10 mouse cellular contexts compared by ENCODE assay signal in genomic region chr13:94098369-94099084, GRCm38 (mm10). TPM values are rescaled to one million over a fixed set of nuclear protein-coding genes. Genes with fewer than 3 reads are reported as not detected.
DNase-seq lines count a peak whose midpoint lies in the region; ATAC-seq and TF ChIP-seq lines count a peak whose summit lies in the region.
"Had no signal": no experiment of that assay in that cellular context is flagged by ENCODE, and none has a peak within 500 bp of the region (broad histone marks: within the 10 kb centered on the region; RNA-seq: fewer than 3 reads in every experiment).

No protein-coding gene starts in this region.

- no peak overlapping the region for H3K4me2 ChIP-seq in forebrain, embryonic 13.5 days
- H3K4me2 ChIP-seq in forebrain, embryonic 11.5 days (ENCODE audit: low read depth, low read length, severe bottlenecking), result no peak overlapping the region
- H3K4me2 ChIP-seq in midbrain, postnatal 0 days (ENCODE audit: low read depth, low read length, poor library complexity, severe bottlenecking), result no peak overlapping the region
- no peak overlapping the region for H3K4me2 ChIP-seq in midbrain, embryonic 15.5 days
- H3K4me2 ChIP-seq in midbrain, embryonic 14.5 days (ENCODE audit: low read length), result no peak overlapping the region
- H3K4me2 ChIP-seq: kidney, embryonic 15.5 days; liver, embryonic 11.5 days had no signal

- no peak for TF ChIP-seq CTCF in midbrain, postnatal 0 days (IDR thresholded peaks at IDR 0.05)

- H3K27ac ChIP-seq in forebrain, embryonic 13.5 days, result no peak overlapping the region
- H3K27ac ChIP-seq in forebrain, embryonic 11.5 days (ENCODE audit: low read depth, low read length), result no peak overlapping the region
- no peak overlapping the region for H3K27ac ChIP-seq in midbrain, postnatal 0 days (ENCODE audit: low read depth, low read length)
- H3K27ac ChIP-seq in midbrain, embryonic 15.5 days, result no peak overlapping the region
- no peak overlapping the region for H3K27ac ChIP-seq in midbrain, embryonic 14.5 days (replicated peaks; ENCODE audit: low read depth, low read length)

- no peaks in the 10 kb centered on the region for H3K9me3 ChIP-seq in forebrain, embryonic 13.5 days (replicated peaks)
- no peaks in the 10 kb centered on the region for H3K9me3 ChIP-seq in forebrain, embryonic 11.5 days (ENCODE audit: control insufficient read depth, low read length)
- no peaks in the 10 kb centered on the region for H3K9me3 ChIP-seq in midbrain, postnatal 0 days (ENCODE audit: low read length)
- H3K9me3 ChIP-seq in midbrain, embryonic 15.5 days, result no peaks in the 10 kb centered on the region
- no peaks in the 10 kb centered on the region for H3K9me3 ChIP-seq in midbrain, embryonic 14.5 days (ENCODE audit: control insufficient read depth, low read length)
- H3K9me3 ChIP-seq: kidney, embryonic 15.5 days had no signal

- H3K27me3 ChIP-seq in forebrain, embryonic 13.5 days, result no peaks in the 10 kb centered on the region
- H3K27me3 ChIP-seq in forebrain, embryonic 11.5 days (ENCODE audit: control insufficient read depth, insufficient read depth, low read length), result no peaks in the 10 kb centered on the region
- H3K27me3 ChIP-seq in midbrain, postnatal 0 days (ENCODE audit: insufficient read depth, low read length), result no peaks in the 10 kb centered on the region
- no peaks in the 10 kb centered on the region for H3K27me3 ChIP-seq in midbrain, embryonic 15.5 days (replicated peaks)
- H3K27me3 ChIP-seq in midbrain, embryonic 14.5 days (ENCODE audit: control insufficient read depth, insufficient read depth, low read length), result no peaks in the 10 kb centered on the region
- H3K27me3 ChIP-seq: kidney, embryonic 15.5 days had no signal

- peak; percentile 82 for ATAC-seq in forebrain, embryonic 13.5 days
- ATAC-seq in forebrain, embryonic 11.5 days (replicated peaks; ENCODE audit: low FRiP score), result no peak
- no peak for ATAC-seq in midbrain, postnatal 0 days (ENCODE audit: low FRiP score)
- no peak for ATAC-seq in midbrain, embryonic 15.5 days (replicated peaks)
- ATAC-seq in hematopoietic stem cell, adult 5-6 weeks (replicated peaks in 1 of 2; ENCODE audit: insufficient read depth in 1 of 2, low FRiP score in 2 of 2, low TSS enrichment in 1 of 2, low read depth in 1 of 2, poor library complexity in 2 of 2, severe bottlenecking in 2 of 2), result peak; percentile 87
- no peak; the same call in 1 of the 2 replicates for ATAC-seq in midbrain, embryonic 14.5 days (ENCODE audit: low FRiP score, low TSS enrichment)

- 67% methylated on average over 16 of the region's 16 CpGs for WGBS in forebrain, embryonic 13.5 days
- 83% methylated on average over 16 of the region's 16 CpGs for WGBS in forebrain, embryonic 11.5 days
- 67% methylated on average over 16 of the region's 16 CpGs for WGBS in midbrain, postnatal 0 days
- WGBS in midbrain, embryonic 15.5 days, result 68% methylated on average over 16 of the region's 16 CpGs
- WGBS in midbrain, embryonic 14.5 days, result 78% methylated on average over 16 of the region's 16 CpGs

- H3K4me3 ChIP-seq in forebrain, embryonic 13.5 days, result no peak overlapping the region
- H3K4me3 ChIP-seq in forebrain, embryonic 11.5 days (ENCODE audit: low read depth, low read length), result no peak overlapping the region
- no peak overlapping the region for H3K4me3 ChIP-seq in midbrain, postnatal 0 days (ENCODE audit: low read depth, low read length)
- H3K4me3 ChIP-seq in midbrain, embryonic 15.5 days, result no peak overlapping the region
- H3K4me3 ChIP-seq in midbrain, embryonic 14.5 days (replicated peaks; ENCODE audit: low read depth, low read length), result no peak overlapping the region
- H3K4me3 ChIP-seq: kidney, embryonic 15.5 days had no signal

- no peaks in the 10 kb centered on the region for H3K36me3 ChIP-seq in forebrain, embryonic 13.5 days (ENCODE audit: poor library complexity, severe bottlenecking)
- no peaks in the 10 kb centered on the region for H3K36me3 ChIP-seq in forebrain, embryonic 11.5 days (ENCODE audit: control insufficient read depth, insufficient read depth, low read length)
- no peaks in the 10 kb centered on the region for H3K36me3 ChIP-seq in midbrain, postnatal 0 days (ENCODE audit: insufficient read depth, low read length)
- H3K36me3 ChIP-seq in midbrain, embryonic 15.5 days (replicated peaks), result no peaks in the 10 kb centered on the region
- no peaks in the 10 kb centered on the region for H3K36me3 ChIP-seq in midbrain, embryonic 14.5 days (ENCODE audit: control insufficient read depth, insufficient read depth, low read length)

- no peak overlapping the region for H3K9ac ChIP-seq in forebrain, embryonic 13.5 days
- no peak overlapping the region for H3K9ac ChIP-seq in forebrain, embryonic 11.5 days (ENCODE audit: low read length)
- no peak overlapping the region for H3K9ac ChIP-seq in midbrain, postnatal 0 days (replicated peaks; ENCODE audit: low read length, poor library complexity, severe bottlenecking)
- H3K9ac ChIP-seq in midbrain, embryonic 15.5 days, result no peak overlapping the region
- no peak overlapping the region for H3K9ac ChIP-seq in midbrain, embryonic 14.5 days (replicated peaks; ENCODE audit: low read length)
- H3K9ac ChIP-seq: kidney, embryonic 15.5 days had no signal

- no peak for DNase-seq in forebrain, embryonic 11.5 days (ENCODE audit: low spot score)
- DNase-seq in midbrain, postnatal 0 days (ENCODE audit: low spot score), result peak; percentile 41
- DNase-seq in skeletal muscle tissue, adult 2 months (ENCODE audit: low read depth, low spot score), result peak; percentile 50
- no peak for DNase-seq in T-cell, adult 2 months (ENCODE audit: low spot score)
- no peak for DNase-seq in midbrain, embryonic 14.5 days

- H3K4me1 ChIP-seq in forebrain, embryonic 13.5 days, result peaks cover 10% of the 10 kb centered on the region; the same call in 1 of the 2 replicates
- no peaks in the 10 kb centered on the region for H3K4me1 ChIP-seq in forebrain, embryonic 11.5 days (replicated peaks; ENCODE audit: control insufficient read depth, insufficient read depth, low read length)
- H3K4me1 ChIP-seq in midbrain, postnatal 0 days (ENCODE audit: insufficient read depth, low read length), result 0 out of 2 replicates have a peak, but pooled peaks cover 6% of the 10 kb centered on the region
- H3K4me1 ChIP-seq in midbrain, embryonic 15.5 days, result no peaks in the 10 kb centered on the region; the same call in 1 of the 2 replicates
- no peaks in the 10 kb centered on the region for H3K4me1 ChIP-seq in midbrain, embryonic 14.5 days (ENCODE audit: control insufficient read depth, insufficient read depth, low read length)

RNA-seq across cellular contexts. Expression of gene Lhfpl2, which starts 40.9 kb away (rescaled TPM):
- polyA plus RNA-seq in forebrain, embryonic 13.5 days (2015; fragmentation: Nextera tagmentation; extraction: Ambion mirVana), result 10.1 and 12.3 TPM in 2 replicates
- polyA plus RNA-seq in forebrain, embryonic 11.5 days (2014; fragmentation: Nextera tagmentation; extraction: Ambion mirVana), result 24.2 and 24.7 TPM in 2 replicates
- total RNA-seq in midbrain, postnatal 0 days (2014; rRNA removed), result 23.9 and 25.8 TPM in 2 replicates
- 10.7 and 12.0 TPM in 2 replicates for polyA plus RNA-seq in midbrain, postnatal 0 days (2015; fragmentation: Nextera tagmentation; extraction: Ambion mirVana)
- 16.3 and 16.8 TPM in 2 replicates for polyA plus RNA-seq in midbrain, embryonic 15.5 days (2015; fragmentation: Nextera tagmentation; extraction: Ambion mirVana)
- total RNA-seq in hematopoietic stem cell, adult 5-6 weeks (2017), result 8.1 and 10.6 TPM in 2 replicates
- polyA plus RNA-seq in midbrain, embryonic 14.5 days (2014; fragmentation: Nextera tagmentation; extraction: Ambion mirVana), result 7.6 and 14.2 TPM in 2 replicates

Comparison
In these comparisons a context has a peak if more than half of its experiments do, and no peak if none do; other contexts are left out.
1. ATAC-seq: peak in forebrain, embryonic 13.5 days (single experiment) and hematopoietic stem cell, adult 5-6 weeks (2 of 2); none in forebrain, embryonic 11.5 days (single experiment), midbrain, postnatal 0 days (single experiment), midbrain, embryonic 15.5 days (single experiment) and midbrain, embryonic 14.5 days (single experiment).
2. DNase-seq: peak in midbrain, postnatal 0 days (single experiment) and skeletal muscle tissue, adult 2 months (single experiment); none in forebrain, embryonic 11.5 days (single experiment), T-cell, adult 2 months (single experiment) and midbrain, embryonic 14.5 days (single experiment).